Mouse (Mus musculus): Measurements from ENCODE around the gene Lin54. TPM values are rescaled to one million over a fixed set of nuclear protein-coding genes. Genes with fewer than 3 reads are reported as not detected.

The Lin54 gene
- polyA plus RNA-seq, 2 experiments, result 8.5 to 11.0 TPM

DNA sequence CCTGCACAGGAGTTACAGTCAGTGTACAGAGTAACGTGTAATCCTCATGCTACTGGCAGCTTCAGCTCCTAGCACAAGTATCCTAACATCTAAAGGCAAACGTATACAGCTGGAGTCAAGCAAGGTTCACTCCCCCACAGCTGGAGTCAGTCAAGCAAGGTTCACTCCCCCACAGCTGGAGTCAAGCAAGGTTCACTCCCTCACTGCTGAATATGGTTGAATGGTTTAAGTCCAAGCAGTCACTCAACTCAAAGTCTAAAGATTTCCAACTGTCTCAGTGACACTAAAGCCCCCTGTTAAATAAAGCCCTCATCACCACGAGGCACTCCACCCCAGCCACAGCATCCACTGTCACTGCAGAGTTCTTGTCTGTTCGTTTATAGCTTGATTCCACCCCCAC lies 8.7 kb downstream of the Lin54 start:
- DNase-seq (ENCODE audit: low read depth in 3 of 3, low spot score in 3 of 3), result no peak
- H3K9ac ChIP-seq (replicated peaks), result no peak overlapping the region
- H3K4me2 ChIP-seq (ENCODE audit: low read depth), result no peak overlapping the region
- peaks cover 3% of the 10 kb centered on the region; the same call in 1 of the 2 replicates for H3K36me3 ChIP-seq (replicated peaks; ENCODE audit: control insufficient read depth, insufficient read depth, low read depth)
- TF ChIP-seq CTCF (IDR thresholded peaks at IDR 0.05; ENCODE audit: low read depth) (no peak), EP300 (IDR thresholded peaks at IDR 0.05; ENCODE audit: low read depth) (no peak)
- no peak overlapping the region for H3K4me3 ChIP-seq (ENCODE audit: insufficient read depth in 1 of 2, low read depth in 2 of 2, low read length in 2 of 2)
- no peak for ATAC-seq (ENCODE audit: insufficient read depth)
- peaks cover 0 to 6% of the 10 kb centered on the region in 2 experiments; a peak in 3 of 4 replicates for H3K4me1 ChIP-seq (replicated peaks; ENCODE audit: control insufficient read depth in 2 of 2, insufficient read depth in 2 of 2, low read length in 1 of 2)
- no peaks in the 10 kb centered on the region for H3K27me3 ChIP-seq (ENCODE audit: control insufficient read depth, insufficient read depth, low read length)
- H3K9me3 ChIP-seq (ENCODE audit: control insufficient read depth, low read length), result no peaks in the 10 kb centered on the region
- WGBS (ENCODE audit: insufficient replicate concordance), result 59% methylated on average over 4 of the region's 4 CpGs
- no peak overlapping the region for H3K27ac ChIP-seq

DNA sequence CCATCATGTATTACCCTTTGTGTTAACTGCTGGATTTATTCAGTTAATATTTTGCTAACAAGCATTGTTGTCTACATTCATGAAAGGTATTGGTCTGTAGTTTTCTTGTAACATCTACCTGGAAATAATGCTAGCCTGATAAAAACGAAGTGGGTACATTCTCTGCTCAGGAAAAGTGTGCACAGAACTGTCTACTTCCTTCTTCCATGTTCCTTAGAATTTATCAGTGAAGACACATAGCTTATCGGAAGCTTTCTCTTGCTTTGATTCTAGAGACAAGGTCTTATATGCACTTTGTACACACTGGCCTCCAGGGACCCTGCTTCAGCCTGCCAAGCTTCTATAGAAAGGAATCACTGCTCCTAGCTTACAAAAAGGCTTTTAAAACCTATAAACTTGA lies 11.1 kb downstream of the Lin54 start:
- H3K27ac ChIP-seq, result no peak overlapping the region
- peaks cover 7% of the 10 kb centered on the region for H3K36me3 ChIP-seq (replicated peaks; ENCODE audit: control insufficient read depth, insufficient read depth, low read depth)
- H3K4me2 ChIP-seq (ENCODE audit: low read depth), result no peak overlapping the region
- no peaks in the 10 kb centered on the region for H3K9me3 ChIP-seq (ENCODE audit: control insufficient read depth, low read length)
- DNase-seq (ENCODE audit: low read depth in 3 of 3, low spot score in 3 of 3) (no peak), ATAC-seq (ENCODE audit: insufficient read depth) (no peak)
- peaks cover 0 to 3% of the 10 kb centered on the region in 2 experiments; a peak in 3 of 4 replicates for H3K4me1 ChIP-seq (replicated peaks; ENCODE audit: control insufficient read depth in 2 of 2, insufficient read depth in 2 of 2, low read length in 1 of 2)
- 26% methylated on average over 2 of the region's 2 CpGs for WGBS (ENCODE audit: insufficient replicate concordance)
- H3K9ac ChIP-seq (replicated peaks), result no peak overlapping the region
- H3K27me3 ChIP-seq (ENCODE audit: control insufficient read depth, insufficient read depth, low read length), result no peaks in the 10 kb centered on the region
- no peak overlapping the region for H3K4me3 ChIP-seq (ENCODE audit: insufficient read depth in 1 of 2, low read depth in 2 of 2, low read length in 2 of 2)
- TF ChIP-seq CTCF (IDR thresholded peaks at IDR 0.05; ENCODE audit: low read depth) (no peak), EP300 (IDR thresholded peaks at IDR 0.05; ENCODE audit: low read depth) (no peak)

DNA sequence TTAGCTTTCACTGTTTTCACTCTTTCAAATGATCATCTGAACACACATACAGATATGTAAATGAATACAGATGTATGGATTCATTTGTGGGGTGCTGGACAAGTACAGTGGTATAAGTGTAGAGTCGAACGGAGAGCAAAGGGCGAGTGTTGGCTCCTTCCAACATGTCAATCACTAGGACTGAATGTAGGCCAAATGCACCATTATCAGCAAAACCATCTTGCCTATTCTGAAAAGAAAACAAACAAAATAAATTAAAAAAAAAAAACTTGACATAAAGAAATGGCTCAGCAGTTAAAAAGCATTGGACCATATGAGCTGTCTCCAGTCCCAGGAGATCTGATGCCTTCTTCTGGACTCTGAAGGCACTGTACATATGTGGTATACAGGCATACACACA lies 12.2 kb downstream of the Lin54 start:
- no peak for DNase-seq (ENCODE audit: low read depth in 3 of 3, low spot score in 3 of 3)
- H3K4me2 ChIP-seq (ENCODE audit: low read depth), result no peak overlapping the region
- no peak overlapping the region for H3K9ac ChIP-seq (replicated peaks)
- H3K36me3 ChIP-seq (replicated peaks; ENCODE audit: control insufficient read depth, insufficient read depth, low read depth), result peaks cover 7% of the 10 kb centered on the region
- no peak overlapping the region for H3K27ac ChIP-seq
- ATAC-seq (ENCODE audit: insufficient read depth), result no peak
- 83% methylated on average over 3 of the region's 3 CpGs for WGBS (ENCODE audit: insufficient replicate concordance)
- H3K9me3 ChIP-seq (ENCODE audit: control insufficient read depth, low read length), result no peaks in the 10 kb centered on the region
- TF ChIP-seq EP300 (IDR thresholded peaks at IDR 0.05; ENCODE audit: low read depth) (no peak), CTCF (IDR thresholded peaks at IDR 0.05; ENCODE audit: low read depth) (no peak)
- no peaks in the 10 kb centered on the region for H3K27me3 ChIP-seq (ENCODE audit: control insufficient read depth, insufficient read depth, low read length)
- no peak overlapping the region for H3K4me3 ChIP-seq (ENCODE audit: insufficient read depth in 1 of 2, low read depth in 2 of 2, low read length in 2 of 2)
- H3K4me1 ChIP-seq (replicated peaks; ENCODE audit: control insufficient read depth in 2 of 2, insufficient read depth in 2 of 2, low read length in 1 of 2), result peaks cover 0 to 3% of the 10 kb centered on the region in 2 experiments; a peak in 3 of 4 replicates

DNA sequence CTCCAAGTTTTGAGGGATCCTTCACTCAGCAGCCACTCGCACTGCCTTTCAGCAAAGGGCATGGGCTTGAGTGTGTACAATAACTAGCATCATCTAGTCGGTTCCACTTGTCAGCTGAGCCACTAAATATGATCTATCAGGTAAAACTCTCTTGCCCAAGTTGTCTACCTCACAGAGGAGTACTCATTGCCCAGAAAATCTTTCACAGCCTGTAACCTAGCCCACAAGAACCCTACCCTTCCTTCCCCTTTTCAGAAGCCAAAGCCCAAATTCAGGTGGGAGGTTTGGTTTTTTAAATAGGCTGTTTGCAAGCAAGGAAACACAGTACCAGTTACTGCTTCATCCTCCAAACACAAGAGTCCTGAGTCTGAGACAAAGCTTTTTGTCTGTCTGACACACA lies 13.3 kb downstream of the Lin54 start:
- DNase-seq (ENCODE audit: low read depth in 3 of 3, low spot score in 3 of 3) (no peak), ATAC-seq (ENCODE audit: insufficient read depth) (no peak)
- Histone ChIP-seq H3K9ac (replicated peaks) (no peak overlapping the region), H3K27ac (no peak overlapping the region), H3K36me3 (replicated peaks; ENCODE audit: control insufficient read depth, insufficient read depth, low read depth) (peaks cover 10% of the 10 kb centered on the region), H3K4me1 (replicated peaks; ENCODE audit: control insufficient read depth in 2 of 2, insufficient read depth in 2 of 2, low read length in 1 of 2) (peaks cover 0 to 3% of the 10 kb centered on the region in 2 experiments; a peak in 3 of 4 replicates), H3K9me3 (ENCODE audit: control insufficient read depth, low read length) (no peaks in the 10 kb centered on the region), H3K27me3 (ENCODE audit: control insufficient read depth, insufficient read depth, low read length) (no peaks in the 10 kb centered on the region), H3K4me2 (ENCODE audit: low read depth) (no peak overlapping the region), H3K4me3 (ENCODE audit: insufficient read depth in 1 of 2, low read depth in 2 of 2, low read length in 2 of 2) (no peak overlapping the region)
- whole genome bisulfite sequencing (ENCODE audit: insufficient replicate concordance), result 72% methylated on average over 2 of the region's 2 CpGs
- TF ChIP-seq EP300 (IDR thresholded peaks at IDR 0.05; ENCODE audit: low read depth), result no peak
- TF ChIP-seq CTCF (IDR thresholded peaks at IDR 0.05; ENCODE audit: low read depth), result no peak

DNA sequence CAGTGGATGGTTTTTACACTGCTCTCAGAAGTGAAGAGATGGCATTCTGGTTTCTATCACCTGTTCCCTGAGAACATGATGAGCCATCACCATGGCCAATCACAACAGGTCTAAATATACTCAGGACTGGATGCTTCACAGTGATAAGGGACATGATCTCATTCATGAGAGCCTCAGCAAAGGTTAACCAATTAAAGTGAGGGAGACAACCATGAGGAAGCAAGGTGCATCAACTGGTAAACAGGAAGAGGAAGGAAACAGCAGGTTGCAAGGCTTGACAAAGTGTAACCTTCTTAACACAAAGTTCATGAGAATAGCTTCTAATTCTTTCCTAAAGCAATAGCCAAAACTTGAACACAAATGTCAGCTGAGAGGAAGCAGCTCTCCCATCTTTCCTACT lies 16.9 kb downstream of the Lin54 start:
- H3K4me1 ChIP-seq (replicated peaks; ENCODE audit: control insufficient read depth in 2 of 2, insufficient read depth in 2 of 2, low read length in 1 of 2), result no peaks in the 10 kb centered on the region; a peak in 1 of 4 replicates
- TF ChIP-seq CTCF (IDR thresholded peaks at IDR 0.05; ENCODE audit: low read depth), result no peak
- TF ChIP-seq EP300 (IDR thresholded peaks at IDR 0.05; ENCODE audit: low read depth), result no peak
- H3K4me3 ChIP-seq (ENCODE audit: insufficient read depth in 1 of 2, low read depth in 2 of 2, low read length in 2 of 2), result no peak overlapping the region
- H3K9ac ChIP-seq (replicated peaks), result no peak overlapping the region
- peaks cover 13% of the 10 kb centered on the region for H3K36me3 ChIP-seq (replicated peaks; ENCODE audit: control insufficient read depth, insufficient read depth, low read depth)
- H3K9me3 ChIP-seq (ENCODE audit: control insufficient read depth, low read length), result no peaks in the 10 kb centered on the region
- no peak overlapping the region for H3K4me2 ChIP-seq (ENCODE audit: low read depth)
- no peak for DNase-seq (ENCODE audit: low read depth in 3 of 3, low spot score in 3 of 3)
- ATAC-seq (ENCODE audit: insufficient read depth), result no peak
- no peak overlapping the region for H3K27ac ChIP-seq
- no peaks in the 10 kb centered on the region for H3K27me3 ChIP-seq (ENCODE audit: control insufficient read depth, insufficient read depth, low read length)
